Mouse (Mus musculus) MEL (cell line): ENCODE results near the gene Rhot2.

Experiments
- CTCF ChIP-seq, 3 experiments: IDR thresholded peaks in 2 of 3; conservative IDR thresholded peaks in 1 of 3; 2 replicates each; pipeline ENCODE4 v1.5.1; 2011 to 2012; ENCODE audit warnings: low read length in 3 of 3, low read depth in 2 of 3, mild to moderate bottlenecking in 2 of 3, improper control_type of control experiment in 1 of 3, inconsistent platforms in 1 of 3, mixed read lengths in 1 of 3, moderate library complexity in 1 of 3; ENCODE audit not compliant: control insufficient read depth in 1 of 3, insufficient read depth in 1 of 3, poor library complexity in 1 of 3, severe bottlenecking in 1 of 3
- MXI1 ChIP-seq: IDR thresholded peaks from 2 replicates; pipeline ENCODE4 v1.6.1; 2011; ENCODE audit warnings: mild to moderate bottlenecking, low read depth, low read length, improper control_type of control experiment
- MYC ChIP-seq: IDR thresholded peaks from 2 replicates; pipeline ENCODE4 v1.6.1; 2011; ENCODE audit warnings: low read depth, mild to moderate bottlenecking, low read length, improper control_type of control experiment, moderate library complexity
- POLR2A ChIP-seq, 2 experiments: IDR thresholded peaks; 2 replicates each; pipeline ENCODE4 v1.6.1; 2011 to 2012; ENCODE audit warnings: low read length in 2 of 2, mild to moderate bottlenecking in 2 of 2, control low read depth in 1 of 2, improper control_type of control experiment in 1 of 2, low read depth in 1 of 2, moderate library complexity in 1 of 2; ENCODE audit not compliant: control insufficient read depth in 1 of 2, insufficient read depth in 1 of 2, poor library complexity in 1 of 2
- RCOR1 ChIP-seq: IDR thresholded peaks from 2 replicates; pipeline ENCODE4 v1.6.1; 2012; ENCODE audit warnings: low read depth, mild to moderate bottlenecking, inconsistent platforms, low read length, improper control_type of control experiment
- USF1 ChIP-seq: IDR thresholded peaks from 2 replicates; pipeline ENCODE4 v1.6.1; 2014; ENCODE audit warnings: low read depth, mild to moderate bottlenecking, inconsistent platforms, low read length, improper control_type of control experiment, moderate library complexity

GRCm38 (mm10) chr17:25874148-25874720 is 29.6 kb upstream of the Rhot2 start:
- TF ChIP-seq RCOR1 (no peak), CTCF (IDR thresholded peaks at IDR 0.05 in 2 of 3, conservative IDR thresholded peaks at IDR 0.05 in 1 of 3; ENCODE audit: control insufficient read depth in 1 of 3, insufficient read depth in 1 of 3, low read depth in 2 of 3, low read length in 3 of 3, poor library complexity in 1 of 3, severe bottlenecking in 1 of 3) (no peak), MXI1 (no peak), USF1 (no peak), MYC (no peak), POLR2A (IDR thresholded peaks at IDR 0.05; ENCODE audit: control insufficient read depth in 1 of 2, insufficient read depth in 1 of 2, low read depth in 1 of 2, low read length in 2 of 2, poor library complexity in 1 of 2) (no peak)
